Mouse (Mus musculus) forebrain, postnatal 0 days (tissue): ENCODE measurements around the gene Zfp398. TPM values are rescaled to one million over a fixed set of nuclear protein-coding genes. Genes with fewer than 3 reads are reported as not detected.
A peak's percentile ranks its signal among the peaks of the same experiment; 100 is the strongest.

ENCODE experiments used
- ATAC-seq: fragments of 200-750 bp; cut with Nextera tagmentation; 2 replicates; pipeline ENCODE4 v1.8.0; 2017; ENCODE audit warnings: mild to moderate bottlenecking, moderate library complexity
- DNase-seq: peaks from one replicate; pipeline ENCODE4 v3.0.0-alpha.2; 2015
- H3K27ac ChIP-seq: fragments of 300-500 bp; sonication (generic); 2 replicates; pipeline ENCODE4 v1.5.1; 2014; ENCODE audit warnings: low read depth, mild to moderate bottlenecking, antibody characterized with exemption, low read length, moderate library complexity, mixed read lengths
- H3K27me3 ChIP-seq: fragments of 300-500 bp; sonication (generic); 2 replicates; pipeline ENCODE4 v1.6.1; 2014; ENCODE audit warnings: mild to moderate bottlenecking, low read length, mixed read lengths; ENCODE audit not compliant: insufficient read depth
- H3K36me3 ChIP-seq: fragments of 300-500 bp; sonication (generic); 2 replicates; pipeline ENCODE4 v1.6.1; 2014; ENCODE audit warnings: mild to moderate bottlenecking, moderate library complexity; ENCODE audit not compliant: insufficient read depth
- H3K4me1 ChIP-seq: fragments of 300-500 bp; sonication (generic); 2 replicates; pipeline ENCODE4 v1.6.1; 2014; ENCODE audit warnings: antibody characterized with exemption; ENCODE audit not compliant: insufficient read depth
- H3K4me2 ChIP-seq: fragments of 300-500 bp; sonication (generic); 2 replicates; pipeline ENCODE4 v1.6.1; 2014; ENCODE audit warnings: low read depth, mild to moderate bottlenecking, moderate library complexity
- H3K4me3 ChIP-seq: fragments of 300-500 bp; sonication (generic); 2 replicates; pipeline ENCODE4 v1.5.1; 2014; ENCODE audit warnings: low read depth, low read length, mixed read lengths
- H3K9ac ChIP-seq: fragments of 300-500 bp; sonication (generic); 2 replicates; pipeline ENCODE4 v1.6.1; 2014; ENCODE audit warnings: mild to moderate bottlenecking
- H3K9me3 ChIP-seq: fragments of 300-500 bp; sonication (generic); 2 replicates; pipeline ENCODE4 v1.6.1; 2016; ENCODE audit warnings: low read length
- CTCF ChIP-seq: sonication (generic); IDR thresholded peaks from 2 replicates; pipeline ENCODE4 v1.5.1; 2016; ENCODE audit warnings: antibody characterized with exemption, control low read depth, low read depth
- WGBS: fragments of 180-500 bp; shearing (Covaris S2); extraction: QIAGEN DNeasy Blood & Tissue Kit; methylation state at CpG from one replicate; pipeline ENCODE4 v1.1.7; 2014; 5-methylcytosine and 5-hydroxymethylcytosine counted together
- polyA plus RNA-seq: library from polyadenylated mRNA; unstranded; fragments of >200 nt; fragmentation: Nextera tagmentation; extraction: Ambion mirVana; gene quantifications from 2 replicates; pipeline ENCODE4 v1.2.1, GENCODE M21; 2015
- total RNA-seq: library from RNA; depleted of rRNA; stranded (reverse); fragments of >200 nt; gene quantifications from 2 replicates; pipeline ENCODE4 v1.2.3, GENCODE M21; 2014

Gene Zfp398
- total and polyA plus RNA-seq, 2 experiments from 2014 or later: 11.1 to 28.2 TPM

- Histone ChIP-seq H3K36me3 (peaks cover 72% of the 10 kb centered on the region), H3K27me3 (no peaks in the 10 kb centered on the region), H3K4me2 (no peak overlapping the region), H3K9me3 (no peaks in the 10 kb centered on the region), H3K4me3 (no peak overlapping the region), H3K27ac (no peak overlapping the region), H3K4me1 (no peaks in the 10 kb centered on the region), H3K9ac (no peak overlapping the region)
- no peak for TF ChIP-seq CTCF
- WGBS: 92% methylated on average over 5 of the region's 5 CpGs
- ATAC-seq (no peak), DNase-seq (no peak)
Measured at GRCm38 (mm10) chr6:47821236-47821635, 14.2 kb upstream of the Zfp398 start.

GRCm38 (mm10) chr6:47821776-47822175 is 13.7 kb upstream of the Zfp398 start:
- 94% methylated on average over 6 of the region's 6 CpGs for WGBS
- DNase-seq (no peak), ATAC-seq (no peak)
- H3K4me1 ChIP-seq: no peaks in the 10 kb centered on the region
- no peak overlapping the region for H3K27ac ChIP-seq
- no peak overlapping the region for H3K4me2 ChIP-seq
- H3K9ac ChIP-seq: no peak overlapping the region
- H3K36me3 ChIP-seq: peaks cover 69% of the 10 kb centered on the region
- TF ChIP-seq CTCF: no peak
- H3K4me3 ChIP-seq: no peak overlapping the region
- no peaks in the 10 kb centered on the region for H3K27me3 ChIP-seq
- no peaks in the 10 kb centered on the region for H3K9me3 ChIP-seq

GRCm38 (mm10) chr6:47824241-47824640 is 11.2 kb upstream of the Zfp398 start:
- H3K4me2 ChIP-seq: no peak overlapping the region
- no peak overlapping the region for H3K4me3 ChIP-seq
- H3K9me3 ChIP-seq: no peaks in the 10 kb centered on the region
- TF ChIP-seq CTCF: no peak
- peaks cover 54% of the 10 kb centered on the region for H3K36me3 ChIP-seq
- no peak overlapping the region for H3K27ac ChIP-seq
- DNase-seq (no peak), ATAC-seq (no peak)
- no peak overlapping the region for H3K9ac ChIP-seq
- 63% methylated on average over 2 of the region's 2 CpGs for WGBS
- no peaks in the 10 kb centered on the region for H3K4me1 ChIP-seq
- H3K27me3 ChIP-seq: no peaks in the 10 kb centered on the region

- H3K4me1 ChIP-seq: no peaks in the 10 kb centered on the region
- TF ChIP-seq CTCF: peak; percentile 21; the same call in 1 of the 2 replicates
- no peaks in the 10 kb centered on the region for H3K9me3 ChIP-seq
- no peak overlapping the region for H3K27ac ChIP-seq
- ATAC-seq (no peak), DNase-seq (no peak)
- H3K27me3 ChIP-seq: no peaks in the 10 kb centered on the region
- 94% methylated on average over 4 of the region's 4 CpGs for WGBS
- peaks cover 27% of the 10 kb centered on the region for H3K36me3 ChIP-seq
- no peak overlapping the region for H3K9ac ChIP-seq
- H3K4me3 ChIP-seq: no peak overlapping the region
- no peak overlapping the region for H3K4me2 ChIP-seq
Measured at GRCm38 (mm10) chr6:47827462-47827861, 8.0 kb upstream of the Zfp398 start.

- Histone ChIP-seq H3K27ac (no peak overlapping the region), H3K4me1 (no peaks in the 10 kb centered on the region), H3K4me3 (peak overlapping the region; percentile 86; the same call in 1 of the 2 replicates), H3K4me2 (peak overlapping the region; percentile 48), H3K27me3 (no peaks in the 10 kb centered on the region), H3K9me3 (no peaks in the 10 kb centered on the region), H3K36me3 (peaks cover 12% of the 10 kb centered on the region), H3K9ac (no peak overlapping the region; the same call in 1 of the 2 replicates)
- ATAC-seq (no peak), DNase-seq (peak; percentile 42)
- peak; percentile 65 for TF ChIP-seq CTCF
- 8% methylated on average over 1 of the region's 1 CpGs for WGBS
Measured at GRCm38 (mm10) chr6:47828950-47829349, 6.5 kb upstream of the Zfp398 start.

GRCm38 (mm10) chr6:47830104-47831078 is 5.1 kb upstream of the Zfp398 start, which contains the start of gene Zfp786:
TSS of gene Zfp786 (minus strand) at chr6:47830867.
- peak; percentile 99 for TF ChIP-seq CTCF
- ATAC-seq: peak; percentile 96
- DNase-seq: peak; percentile 96
- Histone ChIP-seq H3K27ac (peak within 1 kb of the TSS; percentile 94), H3K9me3 (no peaks in the 10 kb centered on the region), H3K27me3 (no peaks in the 10 kb centered on the region), H3K9ac (peak within 1 kb of the TSS; percentile 95), H3K4me1 (no peaks in the 10 kb centered on the region), H3K36me3 (no peaks in the 10 kb centered on the region; the same call in 1 of the 2 replicates), H3K4me3 (peak within 1 kb of the TSS; percentile 86), H3K4me2 (peak within 1 kb of the TSS; percentile 48)
- 2% methylated on average over 64 of the region's 64 CpGs for WGBS

GRCm38 (mm10) chr6:47832220-47832619 is 3.2 kb upstream of the Zfp398 start:
- DNase-seq (no peak), ATAC-seq (no peak)
- Histone ChIP-seq H3K9me3 (no peaks in the 10 kb centered on the region), H3K27me3 (no peaks in the 10 kb centered on the region), H3K9ac (no peak overlapping the region), H3K27ac (no peak overlapping the region), H3K4me2 (no peak overlapping the region), H3K36me3 (no peaks in the 10 kb centered on the region), H3K4me3 (no peak overlapping the region), H3K4me1 (no peaks in the 10 kb centered on the region)
- no peak for TF ChIP-seq CTCF
- WGBS: 77% methylated on average over 1 of the region's 1 CpGs
